Mouse (Mus musculus) activated CD4-positive, CD25-positive, alpha-beta regulatory T cell, adult 4 months (primary cell): Measurements from ENCODE around the gene Mark3. TPM values are rescaled to one million over a fixed set of nuclear protein-coding genes. Genes with fewer than 3 reads are reported as not detected.

Source experiments
- ATAC-seq: one replicate; pipeline ENCODE4 v1.8.0; 2017
- polyA plus RNA-seq, 2 experiments: library from polyadenylated mRNA; unstranded; fragments of 100-300 nt; shearing (Covaris generic); gene quantifications; one replicate each; pipeline ENCODE4 v1.2.1; 2017

Gene Mark3
- polyA plus RNA-seq, 2 experiments from 2014 or later = 29.0 to 31.8 TPM

- no peak for ATAC-seq
These were observed 126.7 kb downstream of the Mark3 start for GRCm38 (mm10) chr12:111700920-111701458.

DNA sequence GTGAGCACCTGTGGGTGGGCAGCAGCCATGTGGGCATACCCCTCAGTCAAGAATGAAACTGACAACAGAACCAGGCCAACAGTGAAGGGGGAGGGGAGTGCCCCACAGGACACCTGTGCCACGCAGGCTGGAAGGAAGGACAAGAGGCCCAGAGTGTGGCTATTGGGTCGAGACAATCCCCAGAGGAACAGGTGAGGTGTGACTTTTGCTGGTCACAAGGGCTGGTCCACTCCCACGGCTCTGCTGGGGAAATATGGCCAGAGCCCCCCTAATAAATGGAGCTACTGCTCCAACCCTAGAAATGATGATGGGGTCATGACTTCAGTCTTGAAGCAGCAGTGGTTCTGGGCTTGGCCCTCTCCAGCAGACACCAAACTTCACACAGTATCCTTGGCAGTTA lies 129.0 kb downstream of the Mark3 start:
- ATAC-seq = no peak

DNA sequence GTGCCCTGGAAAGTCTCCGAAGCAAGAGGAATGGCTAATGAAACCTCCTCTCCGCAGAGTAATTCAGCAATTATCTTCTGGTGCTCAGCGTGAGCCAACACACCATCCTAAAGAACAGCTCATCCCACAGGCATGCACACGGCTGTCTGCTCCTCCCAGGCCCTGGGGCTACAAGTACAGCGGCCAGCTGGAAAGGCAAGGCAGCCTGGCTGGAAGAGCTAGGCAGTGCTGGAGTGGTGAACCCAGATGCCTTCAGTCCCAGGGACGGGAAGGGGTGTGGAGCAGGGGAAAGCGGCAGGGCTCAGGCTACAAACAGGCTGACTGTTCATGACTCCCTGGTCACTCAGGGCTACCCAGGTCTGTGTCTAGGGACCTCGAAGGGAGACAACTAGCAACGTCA lies 130.3 kb downstream of the Mark3 start:
- ATAC-seq = no peak

DNA sequence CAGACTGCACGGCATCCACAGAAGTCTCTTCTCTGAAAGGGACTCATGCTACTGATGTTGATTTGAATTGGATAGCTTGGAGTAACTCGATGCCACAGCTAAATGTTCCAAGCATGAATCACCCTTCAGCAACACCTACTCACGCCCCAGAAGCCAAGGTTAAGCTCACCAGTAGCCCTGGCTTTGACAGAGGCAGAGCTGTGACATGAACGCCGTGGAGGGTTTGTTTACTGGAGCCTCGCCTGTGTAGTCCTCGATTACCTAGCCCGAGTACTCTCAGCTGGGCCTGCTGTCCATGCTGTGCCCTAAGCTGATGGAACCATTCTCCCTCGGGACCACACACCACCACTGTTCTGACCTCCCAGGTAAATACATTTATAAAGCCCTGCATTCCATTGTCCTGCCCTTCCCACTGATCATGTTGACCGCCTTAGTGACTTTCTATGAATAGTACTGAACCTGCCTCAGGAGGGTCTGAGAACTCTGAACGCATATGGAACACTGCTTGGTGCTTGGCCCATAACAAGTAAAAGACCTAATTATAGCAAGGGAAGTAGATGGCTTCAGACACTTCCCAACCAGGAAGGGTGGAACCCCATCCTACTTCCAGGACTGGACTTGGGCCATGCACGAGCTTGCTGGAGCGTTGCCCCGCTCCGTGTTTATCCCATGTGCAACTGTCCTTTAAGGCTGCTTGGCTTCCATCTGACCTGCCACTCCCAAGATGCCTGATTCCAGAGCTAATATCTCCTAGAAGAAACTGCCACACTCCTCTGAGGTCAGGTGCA lies 131.1 kb downstream of the Mark3 start:
- ATAC-seq = no peak

Other genes with a start within 250 kb of the Mark3 start
- gene Cdc42bpb, start 196.8 kb upstream of the Mark3 start, polyA plus RNA-seq = under 1 TPM; 0.25 to 0.27 TPM
- gene Lbhd2, start 167.7 kb upstream of the Mark3 start, polyA plus RNA-seq = not detected
- not detected for gene Exoc3l4, start 157.5 kb upstream of the Mark3 start, polyA plus RNA-seq
- not detected for gene Tnfaip2, start 132.1 kb upstream of the Mark3 start, polyA plus RNA-seq
- gene Gm266, start 88.7 kb upstream of the Mark3 start, polyA plus RNA-seq = not detected
- 100 to 1,000 TPM; 177 to 194 TPM for gene Eif5, start 36.5 kb upstream of the Mark3 start, polyA plus RNA-seq
- 10 to 100 TPM; 21.3 to 26.2 TPM for gene Ckb, start 97.8 kb downstream of the Mark3 start, polyA plus RNA-seq
- gene Trmt61a, start 103.6 kb downstream of the Mark3 start, polyA plus RNA-seq = 1 to 10 TPM; 2.7 to 4.3 TPM
- 10 to 100 TPM; 30.2 to 32.4 TPM for gene Bag5, start 138.7 kb downstream of the Mark3 start, polyA plus RNA-seq
- gene Apopt1, start 138.7 kb downstream of the Mark3 start, polyA plus RNA-seq = 10 to 100 TPM; 72.7 to 78.9 TPM
- gene Klc1, start 184.3 kb downstream of the Mark3 start, polyA plus RNA-seq = 10 to 100 TPM; 14.7 to 17.6 TPM
- 1 to 10 TPM; 4.0 to 5.6 TPM for gene Xrcc3, start 239.3 kb downstream of the Mark3 start, polyA plus RNA-seq
- 1 to 10 TPM; 3.4 to 3.5 TPM for gene Zfyve21, start 239.6 kb downstream of the Mark3 start, polyA plus RNA-seq